Mouse (Mus musculus) bone marrow, adult 2 months (tissue): Measurements from ENCODE around the gene Zfpm1.

Experiments used
- CTCF ChIP-seq: fragments of 200-500 bp; IDR thresholded peaks from 2 replicates; pipeline ENCODE4 v1.5.1; 2011; ENCODE audit warnings: low read length, control low read depth; ENCODE audit not compliant: control insufficient read depth, insufficient read depth
- POLR2A ChIP-seq: fragments of 200-500 bp; IDR thresholded peaks from 2 replicates; pipeline ENCODE4 v1.6.1; 2011; ENCODE audit warnings: low read depth, mild to moderate bottlenecking, control low read depth, low read length, borderline replicate concordance; ENCODE audit not compliant: control insufficient read depth

DNA sequence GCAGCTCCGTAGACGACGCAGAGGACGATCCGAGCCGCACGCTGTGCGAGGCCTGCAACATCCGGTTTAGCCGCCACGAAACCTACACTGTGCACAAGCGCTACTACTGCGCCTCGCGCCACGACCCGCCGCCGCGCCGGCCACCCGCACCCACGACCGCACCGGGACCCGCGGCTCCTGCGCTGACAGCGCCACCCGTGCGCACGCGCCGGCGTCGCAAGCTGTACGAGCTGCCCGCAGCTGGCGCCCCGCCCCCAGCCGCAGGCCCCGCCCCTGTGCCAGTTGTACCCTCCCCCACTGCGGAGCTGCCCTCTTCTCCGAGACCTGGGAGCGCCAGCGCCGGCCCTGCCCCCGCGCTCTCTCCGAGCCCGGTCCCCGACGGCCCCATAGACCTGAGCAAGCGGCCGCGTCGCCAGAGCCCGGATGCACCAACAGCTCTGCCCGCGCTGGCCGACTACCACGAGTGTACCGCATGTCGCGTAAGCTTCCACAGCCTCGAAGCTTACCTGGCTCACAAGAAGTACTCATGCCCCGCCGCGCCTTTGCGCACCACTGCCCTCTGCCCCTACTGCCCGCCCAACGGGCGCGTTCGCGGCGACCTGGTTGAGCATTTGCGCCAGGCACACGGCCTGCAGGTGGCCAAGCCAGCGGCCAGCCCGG, 54.4 kb downstream of the Zfpm1 start:
- TF ChIP-seq CTCF (no peak), POLR2A (no peak)
